Mouse (Mus musculus): ENCODE measurements around the gene Lkaaear1. TPM values are rescaled to one million over a fixed set of nuclear protein-coding genes. Genes with fewer than 3 reads are reported as not detected.

The Lkaaear1 gene
- 0.39 and 1.7 TPM in 2 replicates for polyA plus RNA-seq (2012; rRNA removed)

DNA sequence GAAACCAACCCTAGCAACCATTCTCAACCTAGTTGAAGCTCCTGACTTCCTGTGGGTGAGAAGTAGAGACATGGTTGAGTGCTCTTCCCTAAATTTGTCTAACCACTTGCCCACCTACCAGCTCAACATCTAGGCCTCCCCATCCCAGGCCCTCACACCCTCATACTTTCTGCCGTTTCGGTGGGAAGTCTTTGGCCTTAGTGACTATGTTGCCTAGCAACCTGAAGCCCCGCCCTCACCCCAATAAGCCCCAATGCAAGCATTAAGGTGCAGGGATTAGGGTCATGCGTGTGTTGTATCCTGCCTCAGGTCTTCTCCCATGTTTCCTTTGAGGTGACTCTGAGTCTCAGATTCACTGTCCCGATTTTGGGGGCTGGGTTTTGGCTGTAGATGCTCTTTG, at the start of gene Lkaaear1:
Gene Lkaaear1, minus strand, starts transcription at position 202 of the 400 bp plus-strand sequence.
- DNase-seq (ENCODE audit: low read depth): no peak

GRCm38 (mm10) chr2:181730051-181730450, 31.8 kb upstream of the Lkaaear1 start:
- no peak for DNase-seq (ENCODE audit: low read depth)

GRCm38 (mm10) chr2:181727659-181728262, 29.5 kb upstream of the Lkaaear1 start:
- no peak for DNase-seq (ENCODE audit: low read depth)

DNA sequence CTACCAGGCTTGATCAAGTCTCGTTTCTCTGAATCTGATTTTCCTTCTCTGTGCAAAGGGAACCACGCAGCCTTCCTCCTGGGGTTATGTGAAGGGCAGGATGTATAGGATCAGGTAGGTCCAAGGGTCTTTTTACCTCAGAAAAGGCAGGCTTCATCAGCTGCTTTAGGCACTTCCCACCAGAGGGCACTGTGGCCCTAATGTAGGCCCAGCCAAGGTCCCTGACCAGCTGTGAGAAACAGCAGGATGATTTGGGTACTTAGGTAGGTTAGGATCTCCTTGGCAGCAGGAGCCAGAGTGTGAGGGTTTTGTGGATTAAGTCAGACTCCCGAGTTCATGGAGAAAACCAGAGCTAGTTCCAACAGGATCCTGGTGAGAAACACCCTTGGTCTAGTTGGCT, 24.0 kb upstream of the Lkaaear1 start:
- no peak for DNase-seq (ENCODE audit: low read depth)

DNA sequence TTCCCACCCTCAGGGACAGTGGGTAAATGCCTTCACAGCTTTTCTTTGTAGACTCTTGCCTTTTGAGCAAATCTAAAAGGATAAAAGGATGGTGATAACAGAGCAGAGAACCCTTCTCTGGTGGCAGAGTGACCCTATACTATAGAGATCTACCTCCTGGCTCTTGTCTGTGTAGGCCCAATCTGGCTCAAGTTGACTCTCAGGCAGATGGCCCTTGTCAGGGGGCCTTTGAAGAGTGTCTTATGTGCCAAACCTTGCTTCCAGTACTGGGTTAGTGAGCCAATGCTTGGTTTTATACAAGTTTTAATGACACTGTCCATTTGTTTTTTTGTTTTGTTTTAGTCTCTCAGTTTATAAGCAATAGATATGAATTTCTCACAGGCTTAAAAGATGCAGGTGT, 23.0 kb upstream of the Lkaaear1 start:
- no peak for DNase-seq (ENCODE audit: low read depth)

- DNase-seq (ENCODE audit: low read depth): no peak
Measured at GRCm38 (mm10) chr2:181720061-181720460, 21.8 kb upstream of the Lkaaear1 start.

DNA sequence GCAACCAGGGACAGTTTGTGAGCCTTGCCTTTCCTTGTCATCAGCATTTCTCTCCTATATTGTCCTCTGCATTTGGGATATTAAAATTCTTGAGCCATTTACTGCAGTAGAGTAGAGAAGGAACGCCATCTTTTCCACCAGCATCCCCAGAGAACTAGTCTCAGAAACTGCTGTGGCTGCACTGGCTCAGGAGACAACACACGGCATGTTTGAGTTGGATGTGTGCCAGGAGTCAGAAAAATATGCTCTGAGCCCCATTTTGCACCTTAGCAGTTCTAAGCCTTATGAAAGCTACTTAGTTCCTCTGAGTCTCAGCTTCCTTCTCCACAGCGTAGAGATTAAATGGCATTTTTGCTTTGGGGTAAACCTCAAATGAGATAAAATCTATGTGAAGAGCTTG, 18.7 kb upstream of the Lkaaear1 start:
- no peak for DNase-seq (ENCODE audit: low read depth)

DNA sequence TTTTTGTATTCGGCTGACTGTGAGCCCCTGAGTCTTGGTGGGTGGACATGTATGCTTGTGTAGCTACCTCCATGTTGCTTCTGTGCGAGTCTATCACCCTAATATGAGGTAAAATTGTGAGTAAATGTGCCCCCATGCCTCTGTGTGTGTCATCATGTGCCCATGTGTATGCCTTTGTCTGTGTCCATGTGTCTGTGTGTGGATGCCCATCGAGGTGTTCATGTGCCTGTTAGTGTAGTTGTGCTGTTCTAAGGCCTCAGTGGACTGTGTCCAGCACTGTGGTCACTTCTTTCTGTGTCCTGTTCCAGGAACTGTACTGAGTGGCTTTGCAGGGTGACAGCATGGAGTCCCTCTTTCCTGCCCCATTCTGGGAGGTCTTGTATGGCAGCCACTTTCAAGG, 17.1 kb upstream of the Lkaaear1 start:
- no peak for DNase-seq (ENCODE audit: low read depth)

DNA sequence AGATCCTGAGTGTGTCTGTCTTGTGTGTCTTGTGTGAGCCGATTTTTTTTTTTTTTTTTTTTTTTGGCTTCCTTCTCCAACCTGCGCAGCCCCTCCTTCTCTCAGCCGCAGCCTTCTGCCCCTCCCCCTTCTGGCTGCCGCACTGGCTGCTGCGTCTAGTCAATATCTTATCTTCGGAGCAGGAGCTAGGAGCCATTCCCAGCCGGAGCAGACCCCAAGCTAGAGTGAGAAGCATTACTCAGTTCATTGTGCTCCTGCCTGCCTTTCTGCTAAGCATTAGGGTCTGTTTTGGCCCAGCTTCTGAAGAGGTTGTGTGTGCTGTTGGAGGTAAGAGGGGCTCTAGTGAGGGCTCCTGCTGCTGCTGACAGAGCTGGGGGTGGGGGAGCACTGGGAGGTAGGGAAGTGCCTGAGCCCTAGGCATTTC, 16.7 kb upstream of the Lkaaear1 start, which contains the start of gene Oprl1:
Gene Oprl1, plus strand, starts transcription at position 114 of the 424 bp plus-strand sequence.
- no peak for DNase-seq (ENCODE audit: low read depth)

DNA sequence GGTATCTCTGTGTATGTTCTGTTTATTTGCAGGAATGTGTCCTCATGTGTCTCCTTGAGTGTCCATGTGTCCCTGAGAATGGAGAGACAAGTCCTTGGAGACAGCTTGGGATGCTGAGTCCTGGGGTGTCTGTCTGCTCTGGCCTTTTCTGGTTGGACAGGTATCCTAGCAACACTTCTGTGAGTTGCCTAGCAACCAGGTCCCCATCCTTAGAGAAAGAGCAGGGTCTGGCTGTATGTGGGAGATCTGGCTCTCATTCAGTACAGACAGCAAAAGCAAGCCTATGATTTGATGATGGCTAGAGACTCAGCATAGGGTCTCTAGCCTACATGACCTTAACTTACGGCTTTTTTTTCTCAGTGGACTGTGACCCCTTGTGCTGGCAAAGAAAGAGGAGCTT, 15.5 kb upstream of the Lkaaear1 start:
- no peak for DNase-seq (ENCODE audit: low read depth)

DNA sequence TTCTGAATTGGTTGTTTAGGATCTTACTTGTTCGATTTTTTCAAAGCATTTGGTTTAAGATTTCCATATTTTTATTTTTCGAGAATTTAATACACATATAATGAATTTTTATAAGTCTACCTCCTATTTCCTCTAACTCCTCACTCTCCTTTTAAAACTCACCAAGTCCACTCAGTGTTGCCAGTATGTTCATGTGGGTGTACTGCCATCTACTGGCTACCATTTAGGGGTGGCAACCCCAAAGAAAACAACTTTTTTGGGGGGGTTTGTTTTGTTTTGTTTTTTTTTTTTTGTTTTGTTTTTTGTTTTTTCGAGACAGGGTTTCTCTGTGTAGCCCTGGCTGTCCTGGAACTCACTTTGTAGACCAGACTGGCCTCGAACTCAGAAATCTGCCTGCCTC, 8.4 kb upstream of the Lkaaear1 start:
- no peak for DNase-seq (ENCODE audit: low read depth)

- DNase-seq (ENCODE audit: low read depth): no peak
Measured at GRCm38 (mm10) chr2:181696801-181697420, 1.3 kb downstream of the Lkaaear1 start.

- DNase-seq (ENCODE audit: low read depth): no peak
Measured at GRCm38 (mm10) chr2:181695776-181696175, 2.5 kb downstream of the Lkaaear1 start.

DNA sequence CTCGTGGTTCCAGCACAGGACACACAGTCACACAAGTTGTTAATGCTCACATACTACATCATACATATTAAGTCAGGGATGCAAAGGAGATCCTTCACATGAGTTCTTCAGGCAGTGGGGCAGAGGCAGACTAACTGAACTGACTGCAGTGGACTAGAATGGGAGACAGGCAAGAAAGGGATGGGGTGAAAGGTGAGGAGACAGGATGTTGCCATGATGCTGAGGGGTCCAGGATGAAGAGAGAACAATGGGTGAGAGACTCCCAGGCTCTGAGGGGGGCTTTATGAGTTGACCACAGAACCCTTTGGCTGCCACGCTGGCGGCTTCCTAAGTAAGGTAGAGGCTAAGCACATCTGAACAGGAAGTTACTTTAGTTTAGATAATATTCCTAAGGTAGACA, 3.7 kb downstream of the Lkaaear1 start:
- DNase-seq (ENCODE audit: low read depth): no peak

DNA sequence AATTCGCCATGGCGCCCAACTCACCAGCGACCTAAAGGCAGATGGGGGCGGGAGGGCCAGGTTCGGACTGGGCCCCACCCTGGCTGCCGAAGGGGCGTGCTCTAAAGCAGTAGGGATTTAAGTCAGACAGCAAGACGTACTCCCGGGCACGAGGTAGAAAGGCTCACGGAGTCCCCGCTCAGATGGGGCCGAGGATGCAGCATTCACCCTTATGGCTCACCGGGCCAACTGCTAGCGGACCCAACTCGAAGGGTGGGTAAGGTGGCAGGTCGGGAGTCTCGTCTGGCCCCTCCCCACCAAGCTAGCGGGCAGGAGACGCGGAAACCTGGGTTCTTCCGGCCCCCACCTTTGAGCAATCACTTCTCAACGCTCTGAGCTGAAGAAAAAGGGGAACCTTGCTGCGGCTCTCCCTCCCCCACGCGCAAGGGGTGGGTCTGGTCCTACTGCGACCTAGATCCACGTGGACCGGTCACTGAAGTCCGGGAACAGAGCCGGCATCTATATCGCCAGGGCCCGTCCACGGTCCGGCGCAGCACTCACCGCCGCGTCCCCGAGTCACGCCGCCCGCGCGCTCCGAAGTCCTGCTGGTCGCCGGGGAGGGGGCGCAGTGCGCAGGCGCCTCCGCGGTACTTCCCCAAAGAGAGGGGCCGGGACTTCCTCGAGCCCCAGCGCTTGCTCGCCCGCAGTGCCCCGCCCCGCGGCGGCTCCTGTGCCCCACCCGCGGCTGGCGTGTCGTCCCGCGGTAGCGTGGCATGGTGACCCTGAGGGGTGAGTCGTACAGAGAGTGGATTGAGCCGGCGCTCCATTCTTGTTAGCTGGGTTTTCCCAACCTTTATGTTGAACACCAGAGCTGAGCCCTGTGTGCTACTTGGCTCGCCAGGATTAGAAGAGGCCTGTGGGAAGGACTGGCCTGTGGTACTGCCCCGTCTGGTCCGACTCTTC, 4.6 kb downstream of the Lkaaear1 start, which contains the start of gene Rgs19:
Gene Rgs19, minus strand, starts transcription at position 639 of the 942 bp plus-strand sequence.
- peak; percentile 9 for DNase-seq (ENCODE audit: low read depth)

GRCm38 (mm10) chr2:181692304-181692703, 5.9 kb downstream of the Lkaaear1 start:
- DNase-seq (ENCODE audit: low read depth): no peak

DNA sequence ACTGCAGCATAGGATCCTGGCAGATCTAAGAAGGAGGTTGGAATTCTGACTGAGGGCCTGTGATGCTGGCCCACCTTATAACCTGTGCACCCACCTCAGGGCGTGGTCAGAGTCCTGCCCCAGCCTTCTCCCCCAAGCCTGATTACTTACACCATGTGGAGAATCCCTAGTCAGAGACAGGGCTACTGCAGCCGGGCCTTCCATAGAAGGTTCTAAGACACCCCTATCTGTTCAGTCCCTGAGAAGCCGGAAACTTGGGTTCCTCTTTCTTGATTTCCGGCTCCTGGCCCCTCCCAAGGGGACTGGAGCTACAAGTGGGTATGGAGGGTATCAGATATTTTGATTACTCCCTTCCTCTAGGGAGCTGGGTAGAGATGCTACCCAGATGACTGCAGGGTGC, 6.7 kb downstream of the Lkaaear1 start:
- DNase-seq (ENCODE audit: low read depth): no peak

DNA sequence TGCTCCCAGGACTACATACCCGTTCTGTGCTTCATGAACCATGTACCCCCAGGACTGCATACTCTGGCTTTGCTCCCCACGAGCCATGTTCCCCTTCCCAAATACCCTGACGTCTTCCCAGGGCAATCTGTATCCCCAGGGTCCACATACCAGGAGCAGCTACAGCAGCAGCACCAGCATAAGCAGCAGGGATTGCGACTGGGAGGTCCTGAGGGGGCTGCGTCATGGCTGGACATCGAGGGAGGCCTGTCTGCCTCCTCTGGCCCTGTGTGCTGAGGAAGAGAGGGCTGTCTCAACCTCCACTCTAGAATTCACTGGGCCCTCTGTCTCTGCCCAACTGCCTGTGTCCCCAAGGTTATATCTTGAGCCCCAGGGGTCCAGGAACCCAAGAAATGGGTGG, 7.2 kb downstream of the Lkaaear1 start:
- DNase-seq (ENCODE audit: low read depth): no peak

- no peak for DNase-seq (ENCODE audit: low read depth)
Measured at GRCm38 (mm10) chr2:181689466-181690160, 8.6 kb downstream of the Lkaaear1 start.

- DNase-seq (ENCODE audit: low read depth): no peak
Measured at GRCm38 (mm10) chr2:181687586-181687985, 10.7 kb downstream of the Lkaaear1 start.

DNA sequence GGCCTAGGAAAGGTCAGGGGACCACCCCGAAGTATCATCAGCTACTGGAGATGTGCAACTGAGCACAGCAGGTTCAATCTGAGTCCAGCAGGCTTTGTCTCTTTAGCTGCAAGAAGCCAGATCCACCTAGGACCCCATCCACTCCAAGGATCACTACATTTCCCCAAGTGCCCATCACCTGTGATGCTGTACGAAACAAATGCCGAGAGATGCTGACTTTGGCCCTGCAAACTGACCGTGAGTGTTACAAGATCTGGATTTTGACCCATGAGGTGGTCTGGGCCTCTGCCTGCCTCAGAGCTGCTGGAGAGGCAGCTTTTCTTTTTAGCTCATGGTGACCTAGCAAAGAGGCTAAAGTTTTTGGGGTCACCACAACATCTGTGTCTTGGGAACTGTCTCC, 12.6 kb downstream of the Lkaaear1 start:
- no peak for DNase-seq (ENCODE audit: low read depth)

GRCm38 (mm10) chr2:181684713-181685112, 13.5 kb downstream of the Lkaaear1 start:
- no peak for DNase-seq (ENCODE audit: low read depth)
